Mouse (Mus musculus): ENCODE data around the gene Lrrc26.

The Lrrc26 gene

GRCm38 (mm10) chr2:25303931-25304656, 14.4 kb downstream of the Lrrc26 start:
- DNase-seq: no peak

- DNase-seq: peak; percentile 88
Measured at GRCm38 (mm10) chr2:25304657-25305541, 15.2 kb downstream of the Lrrc26 start.

DNA sequence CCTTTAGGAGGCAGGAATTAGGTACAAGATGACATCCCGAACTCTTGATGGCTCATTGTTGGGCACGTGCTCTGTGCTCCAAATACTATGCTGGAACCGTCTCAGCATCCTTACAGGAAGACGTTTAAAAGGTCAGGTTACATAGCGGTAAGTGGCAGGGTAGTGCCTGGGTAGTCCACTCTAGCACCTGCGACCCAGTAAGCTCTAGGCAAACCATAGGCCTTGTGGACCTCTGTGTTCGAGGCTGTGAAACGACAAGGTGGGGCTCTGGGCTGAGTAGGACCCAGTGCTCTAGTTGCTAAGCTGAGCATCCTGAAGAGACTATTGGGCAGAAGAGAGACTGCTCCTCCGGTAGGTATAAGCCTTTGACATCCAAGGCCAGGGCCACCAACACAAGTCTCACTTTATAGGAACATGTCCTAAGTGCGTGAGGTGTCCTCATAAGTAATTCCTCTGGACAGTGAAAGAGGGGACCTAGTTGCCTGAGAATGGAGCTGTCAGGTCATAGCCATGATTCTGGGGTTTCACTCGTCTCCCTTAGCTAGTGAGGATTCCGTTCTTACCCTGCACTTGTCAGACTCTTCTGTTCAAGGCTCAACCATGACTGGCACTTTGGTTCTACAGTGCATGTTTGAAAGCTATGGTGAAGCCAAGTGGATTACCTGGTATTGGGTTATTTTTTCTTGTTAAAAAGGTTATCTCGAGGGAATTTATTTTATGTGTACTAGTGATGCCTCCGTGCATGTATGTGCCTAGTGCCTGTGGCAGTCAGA, 16.1 kb downstream of the Lrrc26 start:
- peak; percentile 68 for DNase-seq

DNA sequence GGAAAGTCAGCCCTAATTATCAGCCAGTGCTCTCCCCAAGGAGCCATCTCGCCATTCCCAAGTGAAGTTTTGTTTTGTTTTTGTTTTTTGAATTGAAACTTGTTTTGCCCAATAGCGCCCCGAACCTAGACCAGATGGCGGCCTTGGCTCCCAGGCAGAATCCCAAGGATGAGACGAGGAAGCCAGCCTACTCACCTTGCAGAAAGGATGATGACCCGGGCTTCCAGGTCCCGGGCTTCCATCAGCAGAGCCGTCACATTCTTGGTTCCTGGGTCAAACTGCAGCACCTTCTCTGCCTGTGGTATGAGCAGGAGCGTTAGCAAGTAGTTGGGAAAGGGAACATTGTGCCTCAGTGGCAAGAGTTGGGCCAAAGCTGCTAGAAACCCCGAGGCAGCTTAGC, 20.5 kb downstream of the Lrrc26 start:
- DNase-seq: peak; percentile 71

- DNase-seq: peak; percentile 80
Measured at GRCm38 (mm10) chr2:25310969-25311368, 21.3 kb downstream of the Lrrc26 start.

DNA sequence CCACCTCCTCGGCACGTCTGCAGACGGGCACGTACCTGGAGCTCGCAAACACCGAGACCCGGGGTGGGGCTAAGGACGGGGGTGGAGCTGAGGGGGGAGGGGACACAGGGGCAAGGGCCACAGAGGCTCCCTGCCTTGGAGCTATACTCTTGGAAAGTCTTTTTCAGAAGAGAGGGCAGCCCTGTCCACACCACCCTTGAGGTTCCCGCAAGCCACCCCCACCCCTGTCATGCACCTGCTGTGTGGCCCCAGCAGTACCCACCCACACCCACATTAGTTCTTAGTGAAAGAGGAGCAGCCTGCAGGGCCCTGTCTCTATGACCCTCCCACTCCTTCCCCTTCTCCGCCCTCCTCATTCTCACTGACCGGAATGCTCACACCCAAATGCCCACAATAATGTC, 21.8 kb downstream of the Lrrc26 start:
- DNase-seq: peak; percentile 59

GRCm38 (mm10) chr2:25318119-25318966, 28.6 kb downstream of the Lrrc26 start:
- no peak for DNase-seq

DNA sequence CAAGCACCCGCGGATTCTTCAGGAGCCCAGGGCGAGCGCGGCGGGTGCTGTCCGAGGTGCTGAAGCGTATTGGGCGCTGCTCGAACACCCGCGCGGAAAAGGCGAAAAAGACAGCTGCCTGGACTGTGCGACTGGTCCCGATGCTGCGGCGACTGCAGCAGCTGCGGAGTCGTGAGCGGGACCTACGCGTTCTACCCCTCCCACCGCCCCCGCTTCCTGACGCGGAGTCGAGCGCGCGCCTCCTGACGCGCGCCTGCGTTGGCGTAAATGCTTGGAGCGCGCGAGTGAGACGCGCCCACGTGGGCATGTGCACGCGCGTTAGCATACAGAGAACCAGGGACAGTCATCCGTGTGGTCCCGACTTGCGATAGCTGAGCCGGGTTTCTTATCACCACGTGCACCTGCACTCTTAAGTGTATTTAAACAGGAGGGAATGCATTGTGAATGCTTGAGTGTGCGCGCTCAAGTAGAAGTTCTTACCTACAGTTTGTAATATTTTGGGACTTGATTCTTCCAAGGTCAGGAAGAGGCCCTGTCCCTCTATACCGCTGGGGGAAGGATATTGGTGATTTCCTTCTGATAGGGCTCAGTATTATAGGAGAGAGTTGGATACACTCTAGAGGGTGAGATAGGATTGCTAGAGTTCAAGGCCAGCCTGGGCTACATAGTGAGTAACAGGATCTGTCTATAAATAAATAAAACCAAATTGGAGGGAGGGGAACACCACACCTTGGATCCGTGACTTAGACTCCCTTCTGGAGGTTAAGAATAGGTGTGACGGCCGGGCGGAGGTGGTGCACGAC, 29.5 kb downstream of the Lrrc26 start, which contains the start of gene Grin1:
Gene Grin1 (minus strand): TSS at position 217 of the 803 bp plus-strand sequence.
- DNase-seq: no peak

- no peak for DNase-seq
Measured at GRCm38 (mm10) chr2:25320084-25320483, 30.4 kb downstream of the Lrrc26 start.

GRCm38 (mm10) chr2:25326036-25326435, 36.3 kb downstream of the Lrrc26 start:
- no peak for DNase-seq

DNA sequence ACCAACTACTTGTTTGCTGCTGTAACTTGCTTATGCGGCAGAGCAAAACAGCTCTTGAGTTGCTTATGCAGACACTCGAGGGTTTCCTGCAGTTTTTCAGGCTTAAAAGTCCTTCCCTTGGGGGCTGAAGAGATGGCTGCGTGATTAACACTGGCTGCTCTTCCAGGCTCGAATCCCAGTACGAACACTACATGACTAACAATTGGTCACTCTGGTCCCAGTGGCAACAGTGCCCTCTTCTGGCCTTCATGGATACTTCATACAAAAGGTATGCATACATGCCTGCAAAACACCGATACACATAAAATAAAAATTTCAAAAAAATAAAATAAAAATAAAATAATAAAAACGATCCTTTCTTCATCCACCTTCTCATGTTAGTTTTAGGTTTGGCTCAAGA, 38.7 kb downstream of the Lrrc26 start:
- no peak for DNase-seq

DNA sequence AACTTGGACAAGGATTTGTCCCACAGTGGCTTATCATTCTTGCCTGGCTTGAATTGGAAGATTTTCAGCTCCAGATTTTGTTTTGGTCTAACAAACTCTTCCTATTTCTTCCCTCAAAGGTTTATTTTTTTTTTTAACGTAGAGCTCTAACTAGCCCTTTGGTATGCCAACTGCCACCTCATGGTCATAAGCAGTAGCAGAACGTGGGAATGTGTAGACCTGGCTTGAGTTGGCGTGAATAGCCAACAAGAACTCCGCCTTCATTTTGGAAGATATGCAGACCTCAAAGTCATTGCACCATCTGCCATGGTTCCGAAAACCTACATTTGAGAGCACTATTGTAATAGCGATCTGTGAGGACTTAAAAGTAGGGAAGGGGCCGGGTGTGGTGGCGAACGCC, 41.8 kb downstream of the Lrrc26 start:
- DNase-seq: peak; percentile 83

DNA sequence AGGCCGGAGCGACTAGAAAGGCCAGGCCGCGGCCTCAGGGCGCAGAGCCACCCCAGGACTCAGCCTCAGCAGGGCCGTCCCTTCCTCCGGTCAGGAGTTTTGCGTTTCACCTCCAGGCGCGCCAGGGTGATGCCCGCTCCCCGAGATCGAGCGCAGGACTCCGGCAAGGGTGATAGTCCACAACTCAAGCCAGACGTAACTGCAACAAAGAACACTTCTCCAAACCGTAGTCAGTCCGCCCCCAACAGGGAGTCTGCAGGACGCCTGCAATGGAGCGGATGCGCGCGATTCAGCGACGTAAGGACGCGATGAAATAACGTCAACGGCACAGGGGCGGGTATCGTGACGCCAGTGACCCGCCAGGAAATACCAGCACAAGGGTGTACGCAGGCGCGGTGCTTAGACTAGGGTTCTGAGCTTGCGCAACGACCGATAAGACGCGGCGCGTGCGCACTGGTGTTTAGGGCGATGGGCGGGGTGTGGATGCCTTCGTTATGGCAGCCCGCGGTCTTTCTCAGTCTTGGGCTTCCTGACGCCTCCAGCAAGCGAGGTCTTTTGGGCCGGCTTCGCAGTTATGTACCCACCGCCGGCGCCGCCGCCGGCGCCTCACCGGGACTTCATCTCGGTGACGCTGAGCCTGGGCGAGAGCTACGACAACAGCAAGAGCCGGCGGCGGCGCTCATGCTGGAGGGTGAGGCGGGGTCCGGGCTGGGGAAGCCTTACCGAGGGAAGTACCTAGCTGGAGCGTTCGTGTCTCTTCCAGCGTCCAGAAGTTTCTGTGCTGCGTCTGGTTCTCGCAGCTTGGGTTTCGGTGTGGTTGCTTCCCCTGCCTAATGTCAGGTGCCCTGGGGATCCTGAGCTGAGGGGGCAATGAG, 42.8 kb downstream of the Lrrc26 start, which contains the start of gene Man1b1:
Gene Man1b1 (plus strand): TSS at position 53 of the 875 bp plus-strand sequence.
- DNase-seq: peak; percentile 100

DNA sequence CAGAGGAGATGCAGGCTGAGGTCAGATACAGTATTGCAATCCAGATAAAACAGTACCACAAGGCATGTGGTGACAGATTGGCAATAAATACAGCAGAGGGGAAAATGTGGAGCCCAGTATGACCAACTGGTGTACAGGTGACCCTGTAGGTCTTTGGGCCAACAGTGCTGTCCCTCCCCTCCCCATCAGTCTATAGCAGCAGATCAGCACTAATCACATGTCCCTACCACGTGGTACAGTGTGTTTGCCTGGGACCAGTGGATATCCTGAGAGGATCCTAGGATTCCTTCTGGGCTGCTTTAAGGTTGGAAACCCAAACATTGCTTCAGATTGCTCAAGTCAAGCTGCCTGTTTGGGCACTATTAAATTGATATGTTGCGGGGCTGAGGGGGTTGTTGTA, 43.9 kb downstream of the Lrrc26 start:
- DNase-seq: peak; percentile 89

DNA sequence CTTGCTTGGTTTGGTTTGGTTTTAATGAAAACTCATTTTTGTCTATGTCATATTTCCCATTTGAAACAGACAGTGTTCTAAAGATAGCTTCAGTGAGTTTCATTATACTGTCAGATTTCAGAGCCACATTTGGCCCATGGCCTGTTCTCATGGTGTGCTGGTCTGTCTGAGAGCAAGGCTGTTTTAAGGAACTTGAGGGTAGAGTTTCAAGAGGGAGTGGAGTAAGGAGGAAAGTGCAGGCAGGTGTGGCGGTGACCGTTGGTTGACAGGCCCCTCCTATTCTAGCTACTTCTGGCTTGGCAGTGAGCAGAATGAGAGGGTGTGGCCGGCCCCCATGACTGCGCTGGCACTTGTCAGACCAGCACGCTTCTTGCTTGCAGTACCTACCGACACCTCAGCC, 48.6 kb downstream of the Lrrc26 start:
- DNase-seq: no peak

All from heart, adult 11 months (tissue).